Mouse (Mus musculus) thymus, postnatal 25 days (tissue): Measurements from ENCODE around the gene Tprgl.

ENCODE experiments used
- DNase-seq: peaks from one replicate; pipeline ENCODE4 v3.0.0; 2022

The Tprgl gene

GRCm38 (mm10) chr4:154159002-154159401, 1.5 kb downstream of the Tprgl start:
- DNase-seq: peak; percentile 89

DNA sequence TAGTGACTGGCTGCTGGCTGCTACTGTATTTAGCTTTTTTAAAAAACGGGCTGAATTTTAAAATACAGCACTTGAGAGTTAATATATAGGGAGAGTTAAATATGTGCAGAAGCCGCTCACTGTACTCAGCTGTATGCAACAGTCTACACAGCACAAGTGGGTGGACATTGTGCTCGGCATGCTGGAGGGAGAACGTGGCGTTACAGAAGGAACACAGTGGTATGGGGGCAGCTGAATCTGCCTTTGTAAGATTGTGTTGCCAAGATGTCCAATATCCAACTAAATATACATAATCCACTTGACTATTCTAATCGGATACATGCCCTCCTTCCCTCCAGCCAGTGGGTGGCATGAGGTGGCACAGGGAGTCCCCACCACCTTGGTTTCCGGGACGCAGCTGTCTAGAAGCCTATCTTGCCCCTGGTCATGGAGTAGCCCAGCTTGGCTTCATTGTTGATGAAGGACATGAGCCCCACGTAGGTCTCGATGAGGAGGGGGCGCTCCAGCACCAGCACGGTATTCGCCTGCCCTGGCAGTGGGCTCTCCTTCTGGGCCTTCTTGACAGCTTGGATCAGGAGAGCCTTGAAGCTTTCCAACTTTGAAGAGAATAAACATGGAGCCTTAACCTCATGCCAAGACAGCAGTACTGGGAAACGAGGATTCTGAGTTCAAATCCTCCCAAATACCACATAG, 2.4 kb downstream of the Tprgl start:
- DNase-seq: no peak

GRCm38 (mm10) chr4:154156050-154156449, 4.4 kb downstream of the Tprgl start:
- no peak for DNase-seq

GRCm38 (mm10) chr4:154154104-154154503, 6.4 kb downstream of the Tprgl start:
- DNase-seq: no peak

GRCm38 (mm10) chr4:154146342-154146741, 14.1 kb downstream of the Tprgl start:
- no peak for DNase-seq

DNA sequence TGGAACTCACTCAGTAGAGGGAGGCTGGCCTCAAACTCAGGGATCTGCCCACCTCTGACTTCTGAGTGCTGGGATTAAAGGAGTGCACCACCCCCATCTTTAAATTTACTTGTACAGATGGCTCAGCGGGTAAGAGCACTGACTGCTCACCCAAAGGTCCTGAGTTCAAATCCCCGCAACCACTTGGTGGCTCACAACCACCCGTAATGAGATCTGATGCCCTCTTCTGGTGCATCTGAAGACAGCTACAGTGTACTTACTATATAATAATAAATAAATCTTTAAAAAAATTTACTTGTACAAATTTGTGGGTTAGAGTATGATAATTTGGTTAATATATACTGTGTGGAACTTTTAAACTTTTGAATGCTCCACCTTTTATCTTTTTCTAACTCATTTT, 15.8 kb downstream of the Tprgl start:
- DNase-seq: no peak

DNA sequence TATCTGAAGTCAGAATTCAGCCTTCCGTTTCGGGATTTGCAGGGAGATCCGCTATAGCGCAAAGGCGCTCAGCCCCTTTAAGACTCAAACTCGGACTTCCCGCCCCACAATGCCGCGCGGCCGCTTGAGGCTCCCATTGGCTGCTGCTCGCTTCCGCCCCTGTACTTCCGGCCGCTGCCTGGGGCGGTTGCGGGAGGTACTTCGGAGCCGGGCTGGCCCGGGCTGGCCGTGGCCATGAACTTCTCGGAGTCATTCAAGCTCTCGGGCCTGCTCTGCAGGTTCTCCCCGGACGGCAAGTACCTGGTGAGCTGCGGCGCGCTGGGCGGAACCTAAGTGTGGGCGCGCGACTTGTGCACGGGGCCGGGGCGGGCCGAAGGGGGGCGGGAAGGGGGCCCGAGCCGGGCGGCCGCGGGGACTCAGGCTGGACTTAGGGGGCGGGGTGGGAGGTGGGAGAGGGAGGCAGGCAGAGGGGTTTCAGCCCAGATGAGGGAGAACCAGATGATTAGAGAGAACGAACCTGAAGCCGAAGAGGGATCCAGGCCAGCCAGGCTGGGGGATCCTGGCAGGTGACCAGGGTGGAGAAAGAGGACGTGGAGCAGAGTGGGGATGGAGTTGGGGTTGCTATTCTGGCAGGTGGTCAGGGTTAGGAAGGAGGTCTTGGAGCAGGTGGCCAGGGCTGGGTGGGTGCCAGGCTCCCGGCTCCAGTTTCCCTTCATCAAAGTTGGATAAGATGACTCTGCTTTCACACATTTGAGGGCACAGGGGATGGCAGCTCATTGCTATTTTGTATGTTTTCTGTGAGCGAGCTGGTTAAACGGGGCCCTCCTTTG, 18.0 kb downstream of the Tprgl start, which contains the start of gene Wrap73:
TSS of gene Wrap73 (plus strand) at position 162 of the 830 bp plus-strand sequence.
- peak; percentile 83 for DNase-seq

GRCm38 (mm10) chr4:154141009-154141867, 19.2 kb downstream of the Tprgl start:
- no peak for DNase-seq

GRCm38 (mm10) chr4:154140213-154141008, 20.1 kb downstream of the Tprgl start:
- no peak for DNase-seq

- DNase-seq: no peak
These were observed 20.5 kb downstream of the Tprgl start, which contains the start of gene Trp73 for GRCm38 (mm10) chr4:154140182-154140212. Gene Trp73, minus strand, starts transcription at chr4:154140208.

DNA sequence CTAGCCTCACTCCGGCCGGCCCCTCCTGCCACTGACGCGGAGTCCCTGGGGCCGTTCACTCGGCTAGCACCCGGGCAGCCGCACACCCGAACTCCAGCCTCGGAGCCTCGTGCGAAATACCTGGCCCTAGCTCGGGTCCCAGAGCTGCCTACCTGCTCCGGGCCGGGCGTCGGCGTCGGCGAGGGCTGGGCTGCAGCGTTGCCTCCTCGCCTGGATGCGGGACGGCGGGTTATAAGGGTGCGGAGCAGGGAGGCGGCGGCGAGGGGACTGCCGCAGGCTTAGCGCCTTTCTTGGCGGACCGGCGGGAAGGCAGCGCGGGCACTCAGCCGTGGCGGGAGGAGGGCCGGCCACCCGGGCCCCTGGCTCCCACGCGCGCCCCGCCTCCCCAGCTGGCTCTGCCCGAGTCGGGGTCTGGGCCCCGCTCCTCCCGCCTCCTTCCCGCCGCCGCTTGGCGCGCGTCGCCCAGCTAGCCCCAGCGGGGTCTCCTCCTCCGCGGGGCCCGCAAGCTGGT, 20.7 kb downstream of the Tprgl start:
- DNase-seq: no peak

- DNase-seq: no peak
These were observed 23.3 kb downstream of the Tprgl start for GRCm38 (mm10) chr4:154137139-154137538.

GRCm38 (mm10) chr4:154134803-154135202, 25.7 kb downstream of the Tprgl start:
- DNase-seq: no peak

GRCm38 (mm10) chr4:154131894-154132293, 28.6 kb downstream of the Tprgl start:
- no peak for DNase-seq

GRCm38 (mm10) chr4:154129950-154130349, 30.5 kb downstream of the Tprgl start:
- DNase-seq: no peak

GRCm38 (mm10) chr4:154127273-154127672, 33.2 kb downstream of the Tprgl start:
- no peak for DNase-seq

DNA sequence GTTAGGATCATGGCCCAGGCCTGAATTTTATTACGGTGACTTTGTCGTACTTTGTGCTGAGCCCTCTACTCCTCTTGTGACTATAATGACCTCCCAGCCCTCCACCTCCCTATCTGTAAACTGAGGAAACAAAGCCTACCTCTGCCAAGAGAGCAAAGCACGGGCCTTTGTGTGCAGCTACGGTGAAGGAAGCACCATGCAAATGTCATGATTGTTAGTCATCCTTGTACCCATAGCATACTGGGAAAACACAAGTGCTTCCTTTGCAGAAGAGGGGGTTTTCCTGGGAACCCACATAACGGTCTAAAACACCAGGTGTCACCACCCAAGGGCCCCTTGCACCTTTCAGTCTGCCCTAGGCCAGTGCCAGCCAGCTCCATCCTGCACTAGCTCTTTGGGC, 35.3 kb downstream of the Tprgl start:
- DNase-seq: no peak

DNA sequence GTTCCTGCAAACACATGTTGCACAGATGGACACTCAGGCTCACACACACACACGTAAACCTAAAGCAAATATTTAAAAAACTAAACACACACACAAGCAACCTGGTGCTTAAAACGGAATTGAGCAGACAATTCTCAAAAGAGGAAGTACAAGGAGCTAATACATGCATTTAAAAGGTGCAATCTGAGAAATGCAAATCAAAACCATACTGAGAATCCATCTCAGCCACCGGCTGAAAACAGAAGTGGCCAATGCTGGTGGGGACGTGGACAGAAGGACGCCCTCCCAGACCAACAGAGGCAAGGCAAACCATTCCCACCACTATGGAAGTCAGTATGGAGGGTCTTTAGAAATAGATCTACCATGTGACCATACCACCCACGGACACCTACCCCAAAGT, 36.9 kb downstream of the Tprgl start:
- DNase-seq: no peak

DNA sequence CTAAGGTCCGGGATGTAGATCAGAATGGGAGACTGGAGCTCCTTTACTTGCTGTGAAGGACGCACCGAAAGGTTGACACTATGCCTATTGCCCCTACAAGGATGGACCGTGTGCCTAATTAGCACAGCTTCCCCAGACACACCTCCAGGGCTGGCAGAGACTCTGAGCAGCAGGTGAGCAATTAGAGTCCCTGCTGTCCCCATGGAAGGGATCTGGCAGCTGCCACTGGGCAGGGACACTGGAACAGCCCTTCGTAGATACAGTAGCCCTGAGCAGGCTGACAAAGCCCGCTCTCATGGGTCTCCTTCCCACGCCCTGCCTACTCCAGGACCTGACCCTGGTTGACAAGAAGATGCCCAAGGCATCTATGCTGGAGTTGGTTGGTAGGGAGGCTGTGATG, 38.1 kb downstream of the Tprgl start:
- DNase-seq: no peak

DNA sequence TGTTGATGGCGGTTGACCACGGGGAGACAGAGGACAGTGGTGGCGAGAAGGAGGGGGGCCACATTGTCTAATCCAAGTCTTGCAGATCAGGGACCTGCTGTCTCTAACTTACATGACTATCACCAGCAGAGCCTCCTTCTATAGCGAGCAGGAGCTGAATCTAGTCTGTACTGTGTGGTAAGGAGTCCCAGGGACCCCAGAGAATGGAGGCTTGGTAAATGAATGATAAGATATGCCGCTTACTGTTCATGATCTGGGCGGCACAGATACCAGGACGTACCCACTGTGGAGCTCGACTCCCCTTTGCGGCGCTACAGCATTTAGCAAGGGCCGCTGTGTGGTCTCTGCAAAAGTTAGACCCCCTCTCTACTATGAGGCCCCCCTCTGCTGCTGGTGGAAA, 38.7 kb downstream of the Tprgl start:
- DNase-seq: no peak

DNA sequence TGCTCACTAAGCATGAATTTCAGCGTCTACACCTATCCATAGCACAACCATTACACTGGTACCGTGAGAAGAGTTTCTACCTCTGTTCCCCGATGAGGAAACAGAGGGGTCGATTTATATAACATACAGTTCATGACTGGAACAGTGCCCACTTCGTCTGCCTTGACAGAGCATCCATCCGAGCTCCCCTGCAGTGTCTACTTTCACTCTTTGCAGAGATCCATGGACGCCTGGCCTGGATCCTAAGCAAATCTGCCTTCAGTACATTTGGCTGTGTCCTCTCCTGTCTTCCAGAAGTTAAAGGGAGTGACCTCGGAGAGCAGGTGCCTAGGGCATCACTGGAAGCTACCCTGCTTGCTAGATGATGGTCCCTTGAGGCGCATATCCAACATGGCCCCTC, 41.3 kb downstream of the Tprgl start:
- DNase-seq: no peak

- DNase-seq: no peak
These were observed 41.7 kb downstream of the Tprgl start for GRCm38 (mm10) chr4:154118782-154119181.

- DNase-seq: no peak
These were observed 44.0 kb downstream of the Tprgl start for GRCm38 (mm10) chr4:154116421-154116820.
